Mouse (Mus musculus) bone marrow macrophage, adult 2 months (primary cell): ENCODE measurements around the gene Egfl6.

Experiments
- CTCF ChIP-seq: IDR thresholded peaks from 2 replicates; pipeline ENCODE4 v1.5.1; 2012; ENCODE audit warnings: low read depth, mild to moderate bottlenecking, low read length, moderate library complexity
- POLR2A ChIP-seq: IDR thresholded peaks from 2 replicates; pipeline ENCODE4 v1.6.1; 2012; ENCODE audit warnings: mild to moderate bottlenecking, low read depth, low read length, borderline replicate concordance

DNA sequence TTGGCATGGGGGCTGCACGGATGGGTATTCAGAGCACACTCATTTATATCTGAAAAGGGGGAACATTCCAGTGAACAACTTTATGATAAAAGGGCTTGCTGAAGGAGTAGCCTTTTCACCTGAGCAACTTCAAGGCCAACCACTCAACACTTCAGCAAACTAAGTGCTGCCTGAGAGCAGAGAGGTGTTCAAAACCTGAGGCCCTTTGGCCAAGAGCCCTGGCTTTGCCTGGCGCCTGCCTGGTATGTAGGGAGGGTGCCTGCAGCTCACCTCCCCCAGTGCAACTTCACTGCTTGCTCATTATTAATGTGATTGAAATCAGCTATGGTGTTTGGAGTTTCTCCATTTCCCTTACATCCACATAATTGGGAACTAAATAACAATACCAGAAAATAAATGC lies 39.0 kb downstream of the Egfl6 start:
- TF ChIP-seq POLR2A = no peak
- no peak for TF ChIP-seq CTCF
